Mouse (Mus musculus) lung, postnatal 0 days (tissue): Measurements from ENCODE around the gene Pin1.

ENCODE experiments used
- CTCF ChIP-seq: IDR thresholded peaks from 2 replicates; pipeline ENCODE4 v1.5.1; 2016; ENCODE audit warnings: antibody characterized with exemption, mild to moderate bottlenecking
- EP300 ChIP-seq: IDR thresholded peaks from 2 replicates; pipeline ENCODE4 v1.6.1; 2016; ENCODE audit warnings: antibody characterized with exemption, mild to moderate bottlenecking, control low read depth

- TF ChIP-seq CTCF: no peak
- no peak for TF ChIP-seq EP300
Measured at GRCm38 (mm10) chr9:20652260-20652658, 364 bp downstream of the Pin1 start.
